Comparison of ENCODE assay signal across 11 mouse cellular contexts in the genomic region with DNA sequence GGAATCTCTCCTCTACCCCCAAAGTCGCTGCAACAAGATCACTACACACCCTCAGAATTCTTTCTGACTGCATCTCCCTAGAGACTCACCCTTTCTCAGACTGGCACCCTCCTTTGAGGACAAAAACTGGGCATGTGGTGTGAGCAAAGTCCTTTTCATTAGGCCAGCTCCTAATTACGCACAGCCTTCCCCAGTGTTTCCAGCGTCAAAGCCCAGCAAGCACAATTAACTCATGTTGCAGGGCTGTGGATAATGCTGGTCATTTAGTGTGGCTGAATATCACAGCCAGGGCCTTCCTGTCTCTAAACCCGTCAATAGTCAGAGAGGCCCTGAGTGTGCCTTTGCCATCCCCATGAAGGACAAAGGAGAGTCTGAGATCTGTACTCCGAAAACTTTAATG.
DNase-seq lines count a peak whose midpoint lies in the region; ATAC-seq lines count a peak whose summit lies in the region.
"Had no signal": no experiment of that assay in that cellular context is flagged by ENCODE, and none has a peak within 500 bp of the region (broad histone marks: within the 10 kb centered on the region; RNA-seq: fewer than 3 reads in every experiment).

No protein-coding gene starts in this region.

- H3K4me1 ChIP-seq in brown adipose tissue, adult 24 weeks (ENCODE audit: control insufficient read depth, insufficient read depth, insufficient read length, low read length), result peaks cover 9% of the 10 kb centered on the region
- peaks cover 15% of the 10 kb centered on the region for H3K4me1 ChIP-seq in forebrain, embryonic 14.5 days (ENCODE audit: control insufficient read depth, insufficient read depth, low read length)
- H3K4me1 ChIP-seq in midbrain, embryonic 14.5 days (ENCODE audit: control insufficient read depth, insufficient read depth, low read length), result peaks cover 9% of the 10 kb centered on the region
- H3K4me1 ChIP-seq: megakaryocyte, embryonic 14.5 days had no signal

- no peak overlapping the region for H3K4me3 ChIP-seq in brown adipose tissue, adult 24 weeks (ENCODE audit: insufficient read depth, low read depth, low read length)
- no peak overlapping the region for H3K4me3 ChIP-seq in forebrain, embryonic 14.5 days (ENCODE audit: low read depth, low read length)
- no peak overlapping the region for H3K4me3 ChIP-seq in midbrain, embryonic 14.5 days (replicated peaks; ENCODE audit: low read depth, low read length)
- H3K4me3 ChIP-seq: lung, embryonic 15.5 days; megakaryocyte, embryonic 14.5 days had no signal

- H3K36me3 ChIP-seq in forebrain, embryonic 14.5 days (ENCODE audit: control insufficient read depth, insufficient read depth, low read length), result no peaks in the 10 kb centered on the region
- H3K36me3 ChIP-seq in midbrain, embryonic 14.5 days (ENCODE audit: control insufficient read depth, insufficient read depth, low read length), result no peaks in the 10 kb centered on the region
- H3K36me3 ChIP-seq: lung, embryonic 15.5 days had no signal

- no peak overlapping the region for H3K9ac ChIP-seq in forebrain, embryonic 14.5 days (ENCODE audit: low read length)
- H3K9ac ChIP-seq in midbrain, embryonic 14.5 days (replicated peaks; ENCODE audit: low read length), result no peak overlapping the region
- H3K9ac ChIP-seq: lung, embryonic 15.5 days had no signal

- peak overlapping the region; percentile 63 for H3K27ac ChIP-seq in brown adipose tissue, adult 24 weeks (replicated peaks; ENCODE audit: low read depth, low read length)
- H3K27ac ChIP-seq in forebrain, embryonic 14.5 days (ENCODE audit: low read depth, low read length), result peak overlapping the region; percentile 65; the same call in 1 of the 2 replicates
- 0 out of 2 replicates have a peak overlapping the region, but pooled peaks have one; percentile 42 for H3K27ac ChIP-seq in midbrain, embryonic 14.5 days (replicated peaks; ENCODE audit: low read depth, low read length)
- H3K27ac ChIP-seq: lung, embryonic 15.5 days had no signal

- no peaks in the 10 kb centered on the region for H3K27me3 ChIP-seq in forebrain, embryonic 14.5 days (replicated peaks; ENCODE audit: control insufficient read depth, insufficient read depth, low read length)
- no peaks in the 10 kb centered on the region for H3K27me3 ChIP-seq in midbrain, embryonic 14.5 days (ENCODE audit: control insufficient read depth, insufficient read depth, low read length)
- H3K27me3 ChIP-seq: lung, embryonic 15.5 days had no signal

- peak; percentile 83 for ATAC-seq in forebrain, embryonic 14.5 days
- no peak for ATAC-seq in midbrain, embryonic 14.5 days (ENCODE audit: low FRiP score, low TSS enrichment)
- ATAC-seq: CD4-positive, CD25-positive, alpha-beta regulatory T cell, adult 4 months had no signal

- peak; percentile 38 for DNase-seq in left cerebral cortex, adult 11 months (ENCODE audit: low spot score)
- no peak for DNase-seq in left cerebral cortex, adult 18-20 months (ENCODE audit: low spot score in 2 of 2)
- peak; percentile 77 for DNase-seq in forebrain, embryonic 14.5 days (ENCODE audit: low spot score)
- no peak for DNase-seq in midbrain, embryonic 14.5 days
- DNase-seq in MN1 (ENCODE audit: low spot score), result no peak
- no peak for DNase-seq in kidney, postnatal 4 days
- DNase-seq: cerebellum, postnatal 25 days had no signal

- no peak overlapping the region for H3K4me2 ChIP-seq in forebrain, embryonic 14.5 days (ENCODE audit: low read length)
- H3K4me2 ChIP-seq in midbrain, embryonic 14.5 days (ENCODE audit: low read length), result no peak overlapping the region
- H3K4me2 ChIP-seq: lung, embryonic 15.5 days had no signal

- H3K9me3 ChIP-seq in forebrain, embryonic 14.5 days (replicated peaks; ENCODE audit: control insufficient read depth, low read length), result no peaks in the 10 kb centered on the region
- H3K9me3 ChIP-seq in midbrain, embryonic 14.5 days (ENCODE audit: control insufficient read depth, low read length), result no peaks in the 10 kb centered on the region
- H3K9me3 ChIP-seq: lung, embryonic 15.5 days; megakaryocyte, embryonic 14.5 days had no signal

- 2% methylated on average over 5 of the region's 5 CpGs for WGBS in forebrain, embryonic 14.5 days
- 38% methylated on average over 5 of the region's 5 CpGs for WGBS in midbrain, embryonic 14.5 days

Comparison
In these comparisons a context has a peak if more than half of its experiments do, and no peak if none do; other contexts are left out.
1. DNase-seq: peak in left cerebral cortex, adult 11 months (single experiment) and forebrain, embryonic 14.5 days (single experiment); none in left cerebral cortex, adult 18-20 months (0 of 2), midbrain, embryonic 14.5 days (single experiment), MN1 (single experiment) and kidney, postnatal 4 days (0 of 2).
2. Peak in every context shown above with its lines, with median percentiles within 50 percentile points of each other: H3K27ac ChIP-seq.